Mouse (Mus musculus) T-helper 17 cell (primary cell): ENCODE data around the gene Mms19.

Experiments used
- in situ Hi-C, 2 experiments: fragments of 300-600 bp; cut with MboI, MseI; formaldehyde crosslinking; loops; 1 replicate in 1 of 2; 2 replicates in 1 of 2; pipeline ENCODE4 v1.15.1; 2025; ENCODE audit warnings: high pct_unique_total_duplicates in 2 of 2

Gene Mms19

GRCm38 (mm10) chr19:41980819-41981594 is at the start of gene Mms19:
Gene Mms19 (minus strand): TSS chr19:41981157.
- in situ Hi-C loops = loop anchor here in 1 of 2 experiments (5.0 to 10.0 kb wide), 2 partner anchors 36 to 584 kb away; no protein-coding TSS in a partner anchor

- in situ Hi-C loops = loop anchor here in 1 of 2 experiments (5.0 kb wide), 1 partner anchor 39 kb away; no protein-coding TSS in a partner anchor
These were observed 45.2 kb upstream of the Mms19 start for GRCm38 (mm10) chr19:42026158-42026557.

- in situ Hi-C loops = no loop called here
These were observed 41.5 kb upstream of the Mms19 start for GRCm38 (mm10) chr19:42022542-42022848.

GRCm38 (mm10) chr19:42021681-42022541 is 41.0 kb upstream of the Mms19 start:
- in situ Hi-C loops = no loop called here

GRCm38 (mm10) chr19:42019011-42019522 is 38.1 kb upstream of the Mms19 start:
- in situ Hi-C loops = loop anchor here in 1 of 2 experiments (5.0 kb wide), 1 partner anchor 37 kb away; the partner anchor contains the start of genes Mms19 and Ubtd1

- in situ Hi-C loops = loop anchor here in 1 of 2 experiments (5.0 kb wide), 1 partner anchor 35 kb away; the partner anchor contains the start of genes Mms19 and Ubtd1
These were observed 36.7 kb upstream of the Mms19 start for GRCm38 (mm10) chr19:42017399-42018247.

- in situ Hi-C loops = loop anchor here in 1 of 2 experiments (5.0 kb wide), 1 partner anchor 35 kb away; the partner anchor contains the start of genes Mms19 and Ubtd1
These were observed 35.9 kb upstream of the Mms19 start for GRCm38 (mm10) chr19:42016840-42017239.

- in situ Hi-C loops = loop anchor here in 1 of 2 experiments (5.0 kb wide), 1 partner anchor 34 kb away; the partner anchor contains the start of genes Mms19 and Ubtd1
These were observed 35.3 kb upstream of the Mms19 start for GRCm38 (mm10) chr19:42016251-42016650.

DNA sequence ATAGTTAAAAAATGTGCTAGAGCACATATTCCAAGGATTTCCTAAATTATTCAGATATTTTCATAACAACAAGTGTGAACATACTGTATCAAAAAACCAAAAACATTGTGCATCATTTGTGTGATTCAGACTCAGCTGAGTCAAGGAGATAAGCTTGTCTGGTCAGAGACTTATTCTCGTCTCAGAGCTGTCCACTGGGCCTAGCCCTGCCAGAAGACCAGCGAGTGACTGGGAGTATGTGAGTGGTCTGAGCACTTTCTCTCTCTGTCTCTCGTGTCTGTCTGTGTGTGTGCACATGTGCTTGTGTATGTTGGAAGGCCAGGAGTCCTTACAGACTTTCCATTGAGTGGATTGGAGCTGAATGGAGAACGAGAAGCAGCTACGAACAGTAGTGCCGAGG is 34.0 kb upstream of the Mms19 start:
- in situ Hi-C loops = loop anchor here in 1 of 2 experiments (5.0 kb wide), 1 partner anchor 33 kb away; the partner anchor contains the start of genes Mms19 and Ubtd1

GRCm38 (mm10) chr19:42014231-42014825 is 33.4 kb upstream of the Mms19 start:
- in situ Hi-C loops = no loop called here

- in situ Hi-C loops = no loop called here
These were observed 30.2 kb upstream of the Mms19 start for GRCm38 (mm10) chr19:42011123-42011522.

DNA sequence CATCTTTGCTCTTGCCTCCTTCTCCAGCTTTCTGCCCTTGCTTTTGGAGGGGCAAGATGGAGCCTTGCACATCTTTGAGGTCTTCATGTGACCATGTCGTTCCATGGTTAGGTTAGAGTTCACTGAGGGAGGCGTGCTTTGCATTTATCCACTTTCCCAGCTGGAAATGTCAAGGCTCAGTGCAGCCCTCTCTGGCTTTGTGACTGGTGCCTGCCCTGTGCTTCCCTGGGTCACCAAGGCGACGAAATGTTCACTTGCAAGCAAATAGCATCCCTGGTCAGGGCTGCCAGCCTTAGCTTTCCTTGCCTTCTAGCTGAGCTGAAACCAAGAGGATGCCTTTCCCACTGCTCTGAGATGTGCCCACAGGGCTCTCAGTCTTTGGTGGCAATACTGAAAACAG is 29.5 kb upstream of the Mms19 start:
- in situ Hi-C loops = no loop called here

GRCm38 (mm10) chr19:42009067-42009466 is 28.1 kb upstream of the Mms19 start:
- in situ Hi-C loops = no loop called here

- in situ Hi-C loops = no loop called here
These were observed 27.6 kb upstream of the Mms19 start for GRCm38 (mm10) chr19:42008586-42008985.

DNA sequence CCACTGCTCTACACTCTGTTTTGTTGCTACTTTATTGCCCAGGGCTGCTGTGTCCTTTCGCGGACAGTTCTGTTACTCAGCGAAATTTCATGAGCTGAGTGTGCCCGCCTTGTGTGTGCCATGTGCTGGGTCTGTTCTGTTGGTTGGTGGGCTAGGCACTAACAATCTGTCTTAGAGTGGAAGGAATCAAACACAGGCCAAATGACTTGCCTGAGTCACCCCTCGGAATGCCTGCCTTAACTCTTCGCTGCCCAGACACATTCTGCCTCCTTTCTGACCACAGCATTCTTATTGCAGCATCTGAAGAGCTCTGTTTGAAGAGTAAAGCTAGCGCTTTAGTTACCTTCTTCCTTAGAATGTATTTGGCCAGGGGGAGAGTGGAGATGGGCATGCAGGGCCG is 25.6 kb upstream of the Mms19 start:
- in situ Hi-C loops = no loop called here

DNA sequence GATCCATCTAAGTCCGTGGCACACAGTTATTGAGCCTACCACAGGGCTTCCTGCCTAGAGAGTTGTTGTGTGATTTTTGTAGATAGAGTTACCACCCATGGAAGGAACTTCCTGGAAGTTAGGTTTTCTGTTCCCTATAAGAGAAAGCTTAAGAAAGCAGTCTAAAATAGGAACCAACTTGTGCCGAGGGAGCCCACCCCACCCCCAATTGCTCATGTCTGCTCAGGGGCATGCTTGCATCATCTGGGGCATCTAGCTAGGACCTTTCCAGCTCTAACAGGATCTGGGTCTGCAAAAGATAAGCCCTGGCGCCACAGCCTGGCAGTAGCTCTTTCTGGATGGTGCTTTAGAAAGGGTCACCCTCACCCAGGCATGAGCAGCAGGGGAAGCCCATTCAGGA is 24.7 kb upstream of the Mms19 start:
- in situ Hi-C loops = no loop called here

DNA sequence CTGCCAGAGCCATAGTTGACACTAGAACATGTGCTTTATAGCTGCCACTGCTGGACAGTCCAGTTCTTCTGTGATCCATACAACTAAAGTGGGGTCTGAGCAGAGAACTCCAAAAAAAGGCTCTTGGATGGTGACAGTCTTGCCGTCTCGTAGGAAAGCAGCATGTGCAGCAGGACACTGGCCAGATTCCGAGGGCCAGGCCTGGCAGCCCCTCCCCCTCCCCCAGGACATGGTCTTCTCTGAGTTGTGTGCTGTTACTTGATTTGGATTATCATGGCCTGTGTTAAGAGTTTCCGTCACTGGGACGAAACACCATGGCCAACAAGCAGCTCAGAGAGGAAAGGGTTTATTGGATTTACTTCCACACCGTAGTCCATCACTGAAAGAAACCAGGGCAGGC is 23.3 kb upstream of the Mms19 start:
- in situ Hi-C loops = no loop called here

DNA sequence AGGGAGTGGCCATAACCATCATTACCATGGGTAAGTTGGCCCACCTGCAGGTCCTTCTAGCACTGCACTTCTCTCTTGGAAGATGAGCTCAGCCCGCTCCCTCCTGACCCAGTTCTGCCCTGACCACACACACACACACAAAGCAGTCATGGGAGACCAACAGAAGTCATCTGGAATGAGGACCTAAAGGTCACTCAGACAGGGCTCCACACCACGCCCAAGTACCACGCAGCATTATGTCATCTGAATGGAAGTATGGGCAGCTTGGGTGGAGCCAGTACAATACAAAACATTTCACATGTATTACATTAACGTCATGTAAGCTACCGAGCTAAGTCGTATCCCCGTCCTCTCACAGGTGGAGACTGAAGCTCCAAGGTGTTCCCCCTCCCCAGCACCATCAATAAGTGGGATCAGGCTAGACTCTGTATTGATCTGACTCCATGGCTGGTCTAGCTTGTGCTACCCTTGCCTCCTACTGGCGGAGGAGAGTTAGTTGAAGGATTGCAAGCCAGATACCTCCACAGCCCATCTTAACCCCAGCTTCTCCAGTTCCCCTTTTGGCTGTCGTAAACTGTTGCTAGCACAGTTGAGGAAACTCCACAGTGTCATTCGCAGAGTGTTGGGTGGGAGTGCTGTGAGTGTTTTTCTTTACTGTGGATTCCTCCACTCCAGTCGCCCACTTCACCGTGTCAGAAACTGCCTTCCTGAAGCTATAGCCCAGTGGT is 20.5 kb upstream of the Mms19 start:
- in situ Hi-C loops = no loop called here

DNA sequence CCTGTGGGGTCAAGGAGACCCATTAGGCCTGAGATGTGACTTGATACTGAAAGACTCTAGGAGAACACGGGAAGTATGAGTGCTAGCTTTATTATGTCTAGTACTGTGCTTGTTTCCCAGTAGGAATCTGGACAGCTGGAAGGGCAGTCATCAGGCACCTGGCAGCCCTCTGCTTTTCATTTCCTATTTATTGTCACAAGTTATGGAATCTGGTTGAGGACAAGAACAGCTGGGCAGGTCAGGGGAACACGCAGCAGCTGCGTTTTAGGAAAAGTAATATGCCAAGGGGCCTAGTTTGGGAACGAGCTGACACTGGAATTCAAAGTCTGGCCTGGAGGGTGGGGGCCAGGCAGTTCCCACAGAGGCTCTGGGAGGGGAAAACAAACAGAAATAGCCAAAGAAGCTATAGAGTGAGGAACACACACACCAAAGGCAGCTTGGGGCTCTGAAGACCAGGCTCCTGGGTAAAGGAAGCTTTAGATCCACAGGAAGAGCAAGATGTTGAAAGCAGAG is 19.5 kb upstream of the Mms19 start:
- in situ Hi-C loops = no loop called here
